Mouse (Mus musculus): ENCODE measurements at regions not wholly inside any gene's neighbourhood (a gene's known extent, or its start where the extent isn't known, plus 50 kb on each side); places are given as distances from the start of the nearest gene placed in this dataset.
"Not testable (repeated sequence)": the region's sequence is repeated elsewhere in the genome, so short reads cannot be mapped to it uniquely, and the experiment has no call there.

GRCm38 (mm10) chr8:98955803-98956202 is 460.5 kb downstream of the Cdh8 start:
- peak; percentile 5 for DNase-seq (ENCODE audit: low spot score)

DNA sequence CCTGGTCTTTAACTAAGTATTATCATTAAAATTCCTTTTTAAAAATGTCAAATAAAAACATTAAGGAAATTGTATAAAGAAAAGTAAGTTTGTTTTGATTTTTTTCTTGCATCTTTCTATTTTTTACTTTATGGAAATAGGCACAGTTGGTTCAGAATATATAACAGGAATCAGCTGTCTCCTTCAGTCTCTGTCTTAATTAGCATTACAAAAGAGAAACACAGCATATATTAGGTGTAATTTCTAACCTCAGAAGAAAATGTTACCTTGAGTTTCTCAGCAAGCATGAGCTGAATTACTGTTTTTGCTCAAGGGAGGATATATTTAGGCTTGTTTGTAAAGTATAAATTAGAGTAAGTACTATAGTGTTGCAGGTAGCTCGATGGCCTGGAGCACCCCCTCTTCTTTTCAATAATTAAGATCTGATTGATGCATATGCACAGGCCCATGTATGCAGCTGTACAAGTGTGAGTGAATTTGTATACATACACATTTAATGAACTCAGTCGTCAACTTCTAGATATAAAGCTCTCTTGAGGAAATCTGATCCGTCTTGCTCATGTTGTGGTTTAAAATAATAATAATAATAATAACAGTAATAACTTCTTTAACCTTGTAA is 503.0 kb downstream of the Cdh8 start:
- no peak for DNase-seq (ENCODE audit: low spot score)

- no peak for DNase-seq (ENCODE audit: low spot score)
Measured at GRCm38 (mm10) chr8:98893331-98893730, 522.9 kb downstream of the Cdh8 start.

- no peak for DNase-seq (ENCODE audit: low spot score)
Measured at GRCm38 (mm10) chr8:98861664-98862306, 554.5 kb downstream of the Cdh8 start.

- DNase-seq (ENCODE audit: low spot score): peak; percentile 2
Measured at GRCm38 (mm10) chr8:98861175-98861574, 555.1 kb downstream of the Cdh8 start.

GRCm38 (mm10) chr8:98860416-98860815 is 555.9 kb downstream of the Cdh8 start:
- DNase-seq (ENCODE audit: low spot score): peak; percentile 14

DNA sequence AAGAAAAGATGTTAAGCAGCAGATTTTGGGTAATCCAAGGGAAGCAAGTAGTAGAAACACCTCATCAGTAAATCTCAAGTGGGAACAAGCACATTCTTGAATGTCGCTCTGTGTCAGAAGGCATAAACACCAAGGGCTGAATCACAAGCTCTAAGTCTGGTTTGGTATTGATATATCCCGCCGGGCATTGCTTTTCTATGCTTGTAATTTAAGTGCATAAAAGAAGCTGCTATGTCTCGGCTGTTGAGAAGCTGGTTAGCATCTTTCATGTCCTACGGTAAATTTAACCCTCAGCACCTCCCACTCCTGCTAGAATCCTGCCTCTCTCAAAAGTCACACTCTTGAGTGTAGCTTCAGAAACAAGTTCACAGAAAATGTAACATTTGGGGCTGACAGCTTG is 586.8 kb downstream of the Cdh8 start:
- peak; percentile 1 for DNase-seq (ENCODE audit: low spot score)

DNA sequence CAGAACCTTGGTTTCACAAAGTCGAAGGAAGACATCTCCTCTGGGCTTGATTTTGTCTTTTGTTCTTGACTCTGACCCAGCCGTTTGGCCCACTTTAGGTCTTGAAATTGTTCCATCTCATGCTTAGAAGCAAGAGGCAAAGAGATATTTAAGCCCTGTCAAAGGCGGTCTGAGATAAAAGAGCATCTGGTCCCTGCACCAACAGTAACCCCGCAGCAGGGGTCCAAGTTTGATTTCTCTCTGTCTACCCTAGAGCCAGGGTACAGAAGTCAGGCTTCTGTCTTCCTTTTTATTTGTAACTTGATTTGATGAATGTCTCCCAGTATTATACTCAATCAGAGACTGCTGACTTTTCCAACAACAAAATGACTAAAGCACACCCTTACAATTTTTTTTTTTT is 587.3 kb downstream of the Cdh8 start:
- DNase-seq (ENCODE audit: low spot score): peak; percentile 6

DNA sequence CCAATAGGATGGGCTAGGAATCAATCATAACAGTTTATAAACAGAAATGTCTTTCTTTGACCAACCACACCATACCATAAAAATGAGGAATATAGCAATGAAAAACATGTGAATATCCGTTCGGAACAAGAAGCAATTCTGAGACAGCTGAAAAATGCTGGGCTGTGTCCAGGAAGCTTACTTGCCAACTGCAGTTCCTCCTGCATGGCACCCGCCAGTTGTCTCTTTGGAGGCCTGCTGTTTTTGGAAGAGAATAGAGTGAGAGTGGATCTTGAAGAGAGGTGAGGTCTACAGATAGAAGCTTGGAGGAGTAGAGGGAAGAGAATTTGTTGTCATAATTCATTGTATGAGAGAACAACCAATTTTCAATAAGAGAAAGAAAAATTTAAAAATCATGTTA is 604.3 kb downstream of the Cdh8 start:
- no peak for DNase-seq (ENCODE audit: low spot score)

DNA sequence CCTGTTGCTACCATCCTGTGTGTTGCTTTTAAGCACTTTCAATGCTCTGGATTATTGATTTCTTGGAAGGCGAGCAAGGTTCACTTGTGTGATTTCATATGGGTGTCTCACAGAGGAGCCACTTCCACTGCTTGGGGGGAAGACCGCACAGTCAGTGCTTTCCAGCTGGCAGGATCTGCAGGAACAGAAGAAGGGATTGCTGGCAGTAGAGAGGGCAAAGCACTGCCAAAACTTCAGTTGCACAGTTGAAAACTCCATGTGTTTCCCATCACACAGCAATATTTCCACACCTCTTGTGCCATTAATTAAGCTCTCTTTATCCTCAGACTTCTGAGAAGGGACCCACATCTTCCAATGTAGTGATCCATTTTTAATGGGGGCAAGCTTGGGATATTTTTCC is 618.8 kb downstream of the Cdh8 start:
- no peak for DNase-seq (ENCODE audit: low spot score)

DNA sequence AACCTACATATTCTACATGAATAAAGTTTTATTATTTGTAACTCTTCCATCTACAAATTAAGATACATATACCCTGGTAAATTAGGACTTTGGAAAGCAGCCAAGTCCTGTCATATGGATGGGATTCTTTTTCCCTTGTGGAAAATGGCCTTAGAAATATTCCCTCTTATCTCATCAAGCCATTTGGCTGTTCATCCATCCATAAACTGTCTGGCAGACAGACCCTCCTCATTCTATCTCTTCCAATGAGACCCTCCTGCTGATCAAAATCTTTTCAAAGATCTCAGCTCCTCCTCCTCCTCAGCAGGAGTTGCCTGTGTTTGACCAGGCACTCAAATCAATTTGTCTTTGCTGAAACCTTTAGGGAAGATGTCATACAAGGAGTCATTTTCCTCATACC is 649.2 kb downstream of the Cdh8 start:
- no peak for DNase-seq (ENCODE audit: low spot score)

DNA sequence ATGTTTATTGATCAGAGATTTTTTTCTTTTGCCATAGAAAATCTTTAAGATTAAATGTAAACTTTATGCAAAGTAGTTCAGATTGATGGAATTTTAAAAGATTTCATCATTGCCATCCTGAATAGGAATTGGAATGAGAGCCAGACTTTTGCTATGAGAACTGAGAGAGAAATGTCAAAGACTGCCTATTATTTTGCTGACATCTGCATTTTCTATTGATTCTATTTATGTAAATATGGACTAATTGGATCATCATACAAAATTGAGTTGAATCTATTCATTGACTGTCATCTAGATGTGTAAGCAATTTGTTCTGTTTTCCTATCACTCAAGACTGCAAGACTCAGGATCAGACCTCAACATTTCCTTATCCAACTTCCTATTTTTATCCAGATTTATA is 659.7 kb downstream of the Cdh8 start:
- DNase-seq (ENCODE audit: low spot score): no peak

DNA sequence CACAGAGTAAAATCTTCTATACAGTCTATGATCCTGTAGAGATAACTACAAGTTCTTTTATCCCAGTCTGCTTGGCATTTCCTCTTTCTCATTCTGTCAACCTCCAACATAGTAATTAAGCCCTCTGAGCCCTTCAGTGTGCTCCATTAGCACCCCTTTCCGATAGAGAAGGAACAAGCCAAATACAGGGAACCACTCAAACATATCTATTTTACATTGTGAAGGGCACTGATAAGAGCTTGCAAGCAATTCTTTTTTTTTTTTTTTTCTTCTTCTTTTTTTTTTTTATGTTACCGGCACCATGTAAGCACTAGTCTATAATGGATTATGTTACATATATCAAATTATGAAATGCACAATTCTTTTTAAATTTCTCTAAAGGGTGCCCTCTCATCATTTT is 660.5 kb downstream of the Cdh8 start:
- no peak for DNase-seq (ENCODE audit: low spot score)

GRCm38 (mm10) chr8:98752367-98752766 is 663.9 kb downstream of the Cdh8 start:
- peak; percentile 73 for DNase-seq (ENCODE audit: low spot score)

- no peak for DNase-seq (ENCODE audit: low spot score)
Measured at GRCm38 (mm10) chr8:98707753-98708152, 708.5 kb downstream of the Cdh8 start.

DNA sequence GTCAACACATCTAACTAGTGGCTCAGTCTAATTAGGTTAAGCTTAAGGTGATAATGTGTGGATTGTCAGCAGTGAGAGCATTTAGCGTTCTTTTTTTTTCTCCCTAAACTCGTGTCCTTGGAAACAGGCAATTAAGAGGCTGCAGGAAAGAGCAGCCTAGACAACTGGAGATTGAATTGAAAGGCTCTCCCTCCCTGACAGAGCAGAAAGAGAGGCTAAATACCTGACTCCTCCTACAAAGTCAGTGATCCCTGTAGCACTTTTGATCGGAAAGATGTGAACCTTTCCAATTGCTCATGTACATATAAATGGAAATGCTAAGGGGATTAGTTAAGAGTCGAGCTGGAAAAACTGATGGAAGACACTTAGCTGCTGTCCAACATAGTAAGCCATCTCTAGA is 710.1 kb downstream of the Cdh8 start:
- no peak for DNase-seq (ENCODE audit: low spot score)

- no peak for DNase-seq (ENCODE audit: low spot score)
Measured at GRCm38 (mm10) chr8:98685195-98685594, 731.1 kb downstream of the Cdh8 start.

GRCm38 (mm10) chr8:98684531-98684930 is 731.7 kb downstream of the Cdh8 start:
- no peak for DNase-seq (ENCODE audit: low spot score)

- no peak for DNase-seq (ENCODE audit: low spot score)
Measured at GRCm38 (mm10) chr8:98680065-98680464, 736.2 kb downstream of the Cdh8 start.

- DNase-seq (ENCODE audit: low spot score): no peak
Measured at GRCm38 (mm10) chr8:98659287-98659686, 757.0 kb downstream of the Cdh8 start.

- not testable (repeated sequence) for DNase-seq (ENCODE audit: low spot score)
Measured at GRCm38 (mm10) chr8:98652316-98652715, 764.0 kb downstream of the Cdh8 start.

DNA sequence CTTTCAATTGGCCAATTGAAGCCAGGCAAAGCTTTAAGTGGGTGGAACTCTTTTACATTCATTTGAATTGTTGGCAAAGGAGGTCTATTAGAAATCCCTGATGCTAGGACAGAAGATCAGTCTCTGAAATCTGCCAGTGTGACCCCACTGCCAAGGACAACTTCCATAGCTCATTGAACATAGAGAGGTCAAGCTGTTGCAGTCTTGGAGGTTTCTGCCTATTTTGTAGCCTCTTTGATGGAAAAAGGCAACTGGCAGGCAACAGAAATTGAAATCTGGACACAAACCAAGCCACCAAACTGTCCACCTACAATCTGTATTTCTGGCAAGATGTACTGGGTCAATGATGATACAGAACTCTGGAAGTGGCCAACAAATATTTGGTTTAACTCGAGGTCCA is 765.3 kb downstream of the Cdh8 start:
- DNase-seq (ENCODE audit: low spot score): no peak

GRCm38 (mm10) chr8:98628151-98628550 is 788.1 kb downstream of the Cdh8 start:
- DNase-seq (ENCODE audit: low spot score): no peak

GRCm38 (mm10) chr8:98613834-98614428 is 802.3 kb downstream of the Cdh8 start:
- no peak for DNase-seq (ENCODE audit: low spot score)
